Mouse (Mus musculus) 3134 (cell line): ENCODE measurements at regions not wholly inside any gene's neighbourhood (a gene's known extent, or its start where the extent isn't known, plus 50 kb on each side); places are given as distances from the start of the nearest gene placed in this dataset.

Experiments used
- DNase-seq: peaks from one replicate; pipeline ENCODE4 v3.0.0-alpha.2; 2011; ENCODE audit warnings: low spot score; ENCODE audit not compliant: insufficient read length; ENCODE audit errors: extremely low read depth

DNA sequence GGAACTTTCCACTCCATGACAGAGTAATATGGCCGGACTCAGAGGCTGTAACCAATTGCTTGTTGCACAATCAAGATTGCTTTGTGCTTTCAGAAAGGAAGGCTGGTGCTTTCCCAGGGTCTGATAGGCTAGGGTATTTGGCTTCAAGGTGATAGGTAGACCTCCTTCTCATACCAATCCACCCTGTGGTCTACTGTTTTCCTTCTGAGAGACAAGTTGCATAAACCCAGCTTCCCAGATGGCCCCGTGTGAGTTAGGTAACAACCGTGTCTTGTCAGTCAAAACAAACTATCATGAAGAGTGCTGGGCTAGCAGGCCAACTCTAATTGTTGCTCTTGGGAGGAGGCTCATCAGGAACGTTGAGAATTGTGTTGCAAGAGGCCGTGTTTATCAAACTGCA is 337.2 kb downstream of the Gadd45g start:
- no peak for DNase-seq

DNA sequence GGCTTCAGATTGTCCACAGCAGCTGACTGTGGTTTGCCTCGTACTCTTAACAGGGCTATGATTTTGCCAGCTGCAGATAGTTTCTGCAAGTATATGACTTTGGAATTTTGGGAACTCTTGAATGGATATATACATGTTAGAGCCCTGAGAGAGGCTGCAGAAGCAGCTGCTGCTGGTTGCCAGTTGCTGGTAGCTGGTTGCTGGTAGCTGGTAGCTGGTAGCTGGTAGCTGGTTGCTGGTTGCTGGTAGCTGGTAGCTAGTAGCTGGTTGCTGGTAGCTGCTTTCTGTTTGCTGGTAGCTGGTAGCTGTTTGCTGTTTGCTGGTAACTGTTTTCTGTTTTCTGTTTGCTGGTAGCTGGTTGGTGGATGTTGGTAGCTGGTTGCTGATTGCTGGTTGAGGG is 339.1 kb downstream of the Gadd45g start:
- no peak for DNase-seq

DNA sequence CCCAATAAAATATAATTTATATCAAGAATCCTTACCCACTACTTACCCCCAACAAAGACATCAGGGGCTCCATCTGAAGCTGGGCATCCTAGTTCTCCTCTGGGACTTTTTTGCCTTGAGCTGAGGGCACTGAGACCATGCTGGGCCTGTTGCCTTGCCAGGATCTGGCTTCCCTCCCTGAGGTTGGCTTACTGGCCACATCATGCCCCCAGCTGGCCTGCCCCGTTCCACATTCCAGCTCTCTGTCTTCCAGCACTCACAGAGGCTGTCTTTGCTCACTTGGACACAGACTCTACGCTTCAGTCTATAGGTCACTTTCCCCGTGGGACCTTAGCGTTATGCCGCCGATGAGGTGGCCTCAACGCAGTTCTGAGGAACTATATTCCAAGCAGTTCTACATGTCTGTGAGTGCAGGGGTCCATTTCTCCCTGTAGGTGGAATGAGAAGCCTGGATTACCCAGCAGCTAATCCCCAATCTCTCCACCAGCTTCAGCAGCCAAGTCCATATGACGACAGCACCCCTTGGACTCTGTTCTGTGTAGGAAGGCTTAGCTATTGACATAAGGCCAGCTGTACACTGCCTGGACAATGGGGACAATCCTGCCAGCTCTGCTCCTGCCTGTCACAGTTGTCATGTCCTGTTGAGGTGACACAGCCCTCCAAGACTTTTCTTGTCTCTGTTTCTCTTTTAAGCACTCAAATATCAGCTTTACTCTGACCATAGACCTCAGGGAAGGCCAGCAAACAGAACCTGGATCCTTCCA is 341.5 kb downstream of the Gadd45g start:
- peak; percentile 32 for DNase-seq

DNA sequence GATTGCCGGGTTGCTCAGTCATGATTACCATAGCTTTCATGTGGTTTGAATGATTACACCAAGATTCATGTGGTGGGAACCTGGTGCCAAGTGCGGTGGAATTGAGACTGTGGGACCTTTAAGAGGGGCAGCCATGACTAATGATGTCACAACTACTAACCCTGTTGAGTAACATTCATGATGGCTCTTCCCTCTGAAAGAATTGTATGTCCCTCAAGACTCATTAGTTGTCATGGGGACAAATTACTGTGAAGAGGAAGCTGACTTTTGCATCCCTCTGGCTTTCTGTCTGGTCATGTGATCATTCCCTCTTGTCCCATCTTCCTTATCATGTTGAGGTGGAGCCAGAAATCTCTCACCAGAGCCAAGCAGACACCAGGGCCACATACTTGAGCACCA is 342.1 kb downstream of the Gadd45g start:
- DNase-seq = peak; percentile 50

DNA sequence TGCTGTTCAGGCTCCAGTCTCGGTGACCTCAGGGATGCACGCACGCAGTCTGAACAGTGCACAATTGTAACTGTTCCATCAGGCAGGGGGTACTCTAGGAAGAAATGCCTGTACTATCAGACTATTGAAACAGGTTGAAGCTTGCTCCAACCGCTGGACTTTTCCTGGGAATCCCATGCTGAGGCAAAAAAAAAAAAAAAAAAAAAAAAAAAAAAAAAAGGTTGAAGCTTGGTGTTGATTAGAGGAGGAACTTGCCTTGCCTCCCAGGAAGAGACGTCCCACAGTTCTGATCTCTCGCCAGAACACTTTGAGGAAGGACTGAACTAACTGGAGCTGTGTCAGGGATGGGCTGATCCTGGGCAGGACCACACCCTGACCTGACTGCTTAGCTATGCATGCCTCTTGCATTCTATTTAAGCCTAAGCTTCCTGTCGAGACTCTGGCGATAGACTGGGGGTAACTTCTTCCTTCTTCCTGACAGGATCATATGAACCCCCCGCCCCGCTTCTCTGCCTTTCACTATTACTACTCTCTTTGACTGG is 341.6 kb downstream of the Diras2 start:
- DNase-seq = no peak

DNA sequence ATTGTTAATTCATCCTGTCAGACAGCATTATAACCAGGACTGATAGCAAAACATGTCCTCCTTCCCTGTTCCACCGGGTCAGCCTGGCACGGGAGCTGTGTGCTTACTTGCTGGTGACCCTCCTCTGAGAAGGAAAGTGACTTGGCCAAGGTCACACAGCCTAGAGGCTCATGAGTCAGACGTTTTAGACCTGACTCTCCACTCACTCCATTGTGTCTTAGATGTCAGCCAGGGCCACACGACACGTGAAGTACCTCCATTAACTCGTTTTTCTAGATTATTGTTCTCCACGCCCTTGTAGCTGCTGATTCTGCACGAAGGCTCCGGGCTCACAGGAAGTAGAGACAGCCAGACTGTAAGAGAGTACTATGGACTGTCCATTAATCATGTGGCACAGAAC is 340.8 kb downstream of the Diras2 start:
- DNase-seq = no peak

DNA sequence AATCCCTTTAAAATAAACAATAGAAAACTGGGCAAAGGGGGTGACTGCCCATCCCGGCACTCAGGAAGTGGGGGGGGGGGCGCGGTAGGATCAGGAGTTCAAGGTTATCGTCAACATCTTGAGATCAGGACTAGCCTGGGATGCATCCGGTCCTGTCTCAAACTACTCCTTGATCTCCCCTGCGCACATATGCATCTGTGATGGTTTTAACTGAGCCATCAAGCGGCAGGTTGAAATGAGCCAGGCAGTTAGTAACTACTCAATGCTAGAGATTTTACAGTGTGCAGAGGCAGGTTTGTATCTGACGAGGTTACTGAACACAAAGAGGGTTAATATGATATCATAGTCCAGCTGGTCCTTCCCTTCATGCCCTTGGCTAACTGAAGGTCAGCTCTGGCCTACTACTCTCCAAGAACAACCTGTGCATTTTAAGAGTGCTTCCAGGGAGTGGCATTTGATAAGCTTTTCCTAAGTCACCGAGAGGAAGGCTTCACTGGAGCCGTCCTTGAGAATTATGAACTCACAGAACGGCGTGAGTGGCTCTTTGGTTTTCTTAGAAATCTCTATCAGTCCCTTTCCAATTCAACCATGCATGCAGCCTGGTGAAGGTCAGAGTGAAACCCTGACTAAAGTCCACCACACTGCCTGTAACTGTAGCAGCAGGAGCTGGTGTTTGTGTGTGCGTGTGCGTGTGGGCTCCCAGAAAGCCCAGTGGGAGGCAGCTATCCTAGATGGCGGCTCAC is 340.1 kb downstream of the Diras2 start:
- no peak for DNase-seq

DNA sequence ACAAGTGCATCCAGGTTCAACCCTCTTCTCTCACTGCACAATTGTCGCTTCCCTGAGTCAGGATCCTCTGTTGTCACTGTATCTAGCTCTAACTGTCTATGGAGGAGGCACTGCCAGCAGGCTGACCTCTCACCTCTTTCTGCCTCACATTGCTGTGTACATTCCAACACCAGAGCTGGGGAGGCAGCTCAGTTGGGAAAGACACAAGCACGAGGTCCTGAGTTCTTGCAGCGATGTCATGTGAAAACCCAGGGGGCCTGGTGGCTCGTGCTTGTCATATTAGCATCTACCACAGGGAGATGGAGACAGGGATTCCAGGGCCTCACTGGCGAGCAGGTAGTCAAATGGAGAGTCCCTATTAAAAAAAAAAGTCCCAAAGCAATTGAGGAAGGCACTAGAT is 334.2 kb downstream of the Diras2 start:
- DNase-seq = no peak

DNA sequence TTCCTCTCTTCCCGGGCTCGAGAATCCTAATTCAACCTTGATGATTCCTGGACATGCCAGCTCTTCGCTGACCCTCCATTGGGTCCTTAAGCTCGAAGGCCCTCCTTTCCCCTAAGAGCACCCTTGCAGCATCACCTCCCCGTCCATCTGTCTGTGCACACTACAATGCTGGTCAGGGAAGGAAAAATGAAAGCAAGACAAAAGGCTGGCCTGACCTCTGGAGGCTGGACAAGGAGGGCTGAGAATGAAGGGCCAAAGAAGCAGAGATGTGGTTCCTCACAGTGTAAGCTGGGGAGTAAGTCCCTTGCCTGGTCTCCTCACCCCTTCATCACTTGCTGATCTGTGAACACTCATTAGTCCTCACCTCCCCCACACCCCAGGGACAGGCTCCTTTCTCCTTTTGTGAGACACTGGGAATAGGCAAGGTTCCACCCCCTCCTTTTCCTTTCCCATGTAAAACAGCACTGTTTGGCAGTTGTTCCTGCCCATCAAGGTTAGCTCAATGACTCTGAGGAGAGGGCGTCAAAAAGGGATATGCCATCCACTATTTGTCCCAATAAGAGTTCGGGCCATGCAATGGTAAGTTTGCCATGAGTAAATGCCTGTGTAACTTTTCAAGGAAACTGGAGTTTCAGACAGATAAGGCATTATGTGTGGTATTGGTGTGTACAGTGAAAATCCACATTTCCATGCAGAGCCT is 332.3 kb downstream of the Diras2 start:
- DNase-seq = no peak

DNA sequence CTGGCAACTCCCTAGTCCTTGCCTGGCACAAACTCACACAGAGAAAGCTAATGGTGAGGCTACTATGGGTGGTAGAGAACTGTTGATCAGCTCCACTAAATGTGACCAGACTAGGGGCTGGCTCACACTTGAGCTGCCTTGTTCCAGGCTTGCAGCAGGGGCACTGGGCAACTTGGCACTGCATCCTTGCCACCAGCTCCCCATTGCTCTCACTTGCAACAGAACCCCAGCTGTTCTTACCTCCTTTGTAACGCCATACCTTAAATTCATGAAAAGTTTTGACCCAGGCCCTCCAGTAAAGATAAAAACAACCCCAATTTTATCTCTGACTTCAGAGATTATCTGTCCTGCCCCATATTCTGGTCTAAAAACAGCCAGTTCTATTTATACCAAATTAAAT is 328.7 kb downstream of the Diras2 start:
- DNase-seq = no peak

DNA sequence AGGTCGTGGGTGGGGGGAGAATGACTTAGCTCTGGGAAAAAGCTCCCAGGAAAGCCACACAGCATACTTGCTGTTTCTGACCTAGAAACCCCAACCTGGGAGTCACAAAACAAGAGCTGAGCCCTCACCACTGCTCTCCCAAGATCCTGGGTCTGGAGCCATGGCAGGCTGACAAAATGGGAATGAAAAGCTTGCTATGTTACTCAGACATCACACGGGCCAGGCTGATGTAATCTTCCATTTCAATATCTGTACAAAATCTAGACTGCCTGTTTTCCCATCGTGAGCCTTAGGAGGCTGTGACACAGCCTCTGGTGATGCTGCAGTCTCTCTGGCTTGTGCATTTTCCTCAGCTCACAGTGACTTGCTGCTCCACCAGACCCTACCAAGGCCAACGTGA is 325.1 kb downstream of the Diras2 start:
- DNase-seq = no peak

DNA sequence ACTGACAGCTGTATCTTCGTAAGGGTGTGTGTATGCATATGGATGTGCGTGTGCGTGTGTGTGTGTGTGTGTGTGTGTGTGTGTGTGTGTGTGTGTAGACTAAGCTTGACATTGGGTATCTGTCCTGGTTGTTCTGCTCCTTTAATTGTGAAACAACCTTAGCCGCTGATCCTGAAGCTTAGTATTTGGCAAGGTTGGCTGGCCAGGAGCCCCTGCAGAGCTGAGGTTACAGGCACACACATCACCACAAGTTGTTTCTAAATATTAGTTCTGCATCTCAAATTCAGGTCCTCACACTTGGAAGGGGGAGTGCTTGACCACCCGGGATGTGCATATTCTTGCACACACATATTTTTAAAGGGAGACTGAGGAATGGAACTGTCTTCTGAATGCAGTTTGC is 314.7 kb downstream of the Diras2 start:
- no peak for DNase-seq

DNA sequence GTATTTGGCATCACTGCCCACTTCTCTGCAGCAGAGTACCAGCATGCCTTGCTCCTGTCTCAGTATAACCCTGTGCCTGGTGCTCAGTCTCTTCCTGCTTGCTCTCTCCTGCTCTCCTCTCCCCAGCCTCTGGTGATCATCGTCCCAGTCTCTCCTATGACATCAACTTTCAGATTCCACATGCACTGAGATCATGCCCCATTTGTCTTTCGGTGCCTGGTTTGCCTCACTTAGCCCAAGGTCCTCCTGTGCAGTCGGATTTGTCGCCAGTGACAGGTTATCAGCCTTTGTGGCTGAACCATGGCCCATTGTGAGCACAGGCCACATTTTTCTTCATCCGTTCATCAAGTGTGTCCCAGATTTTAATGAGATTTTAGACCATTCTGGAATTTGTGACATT is 314.0 kb downstream of the Diras2 start:
- no peak for DNase-seq

DNA sequence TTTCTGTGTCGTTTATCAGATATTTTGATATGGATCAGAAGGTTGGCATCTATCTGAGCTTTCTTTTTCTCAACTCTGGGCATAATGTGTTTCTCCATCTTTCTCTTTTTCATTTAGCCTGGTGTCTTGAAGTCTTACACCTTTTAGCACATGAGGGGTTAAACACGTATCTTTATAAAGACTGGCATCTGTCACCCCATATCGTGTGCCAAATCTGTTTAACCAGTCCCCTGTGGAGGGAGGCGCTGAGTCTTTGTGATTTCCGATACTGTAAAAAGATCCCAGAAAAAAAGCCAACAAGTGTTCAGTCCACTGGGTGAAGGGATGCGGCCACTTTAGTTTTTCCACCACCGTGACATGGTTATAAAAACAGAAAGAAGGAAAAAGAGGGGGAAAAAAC is 313.3 kb downstream of the Diras2 start:
- no peak for DNase-seq

DNA sequence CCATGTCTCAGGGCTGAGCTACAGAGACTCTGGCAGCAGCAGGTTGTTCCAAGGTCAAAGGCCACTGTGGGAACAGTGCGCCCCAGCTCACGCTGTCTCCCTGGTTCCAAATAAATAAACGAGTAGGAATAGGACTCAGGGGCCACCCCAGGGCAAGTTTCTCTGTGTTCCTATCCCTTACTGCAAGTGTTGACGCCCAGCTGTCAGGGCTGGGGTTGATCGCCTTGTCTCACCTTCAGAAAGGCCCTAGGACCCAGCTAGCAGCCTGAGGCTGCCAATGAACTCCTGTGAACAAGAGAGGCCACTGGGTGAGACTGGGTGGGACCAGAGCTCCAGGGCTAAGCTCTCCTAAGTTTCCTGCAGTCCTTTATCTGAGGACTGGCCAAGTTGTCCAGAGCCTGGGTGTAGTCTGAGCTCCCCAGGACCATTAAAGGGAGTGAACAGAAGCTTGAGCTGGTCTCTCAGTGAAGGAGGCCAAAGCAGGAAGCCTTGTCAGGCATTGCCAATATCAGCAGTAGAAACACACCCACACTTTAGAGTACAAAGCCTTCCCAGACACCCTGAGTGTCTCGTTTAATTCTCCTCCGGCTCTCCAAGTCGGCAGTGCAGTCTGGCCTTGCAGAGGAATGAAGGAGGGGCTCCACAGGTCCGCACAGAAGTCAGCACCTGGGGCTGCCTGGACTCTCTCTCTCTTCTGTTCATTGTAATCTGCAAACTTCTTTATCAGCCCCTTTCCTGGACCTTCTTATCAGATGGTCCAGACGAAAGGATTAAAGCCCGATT is 308.6 kb downstream of the Diras2 start:
- DNase-seq = no peak

DNA sequence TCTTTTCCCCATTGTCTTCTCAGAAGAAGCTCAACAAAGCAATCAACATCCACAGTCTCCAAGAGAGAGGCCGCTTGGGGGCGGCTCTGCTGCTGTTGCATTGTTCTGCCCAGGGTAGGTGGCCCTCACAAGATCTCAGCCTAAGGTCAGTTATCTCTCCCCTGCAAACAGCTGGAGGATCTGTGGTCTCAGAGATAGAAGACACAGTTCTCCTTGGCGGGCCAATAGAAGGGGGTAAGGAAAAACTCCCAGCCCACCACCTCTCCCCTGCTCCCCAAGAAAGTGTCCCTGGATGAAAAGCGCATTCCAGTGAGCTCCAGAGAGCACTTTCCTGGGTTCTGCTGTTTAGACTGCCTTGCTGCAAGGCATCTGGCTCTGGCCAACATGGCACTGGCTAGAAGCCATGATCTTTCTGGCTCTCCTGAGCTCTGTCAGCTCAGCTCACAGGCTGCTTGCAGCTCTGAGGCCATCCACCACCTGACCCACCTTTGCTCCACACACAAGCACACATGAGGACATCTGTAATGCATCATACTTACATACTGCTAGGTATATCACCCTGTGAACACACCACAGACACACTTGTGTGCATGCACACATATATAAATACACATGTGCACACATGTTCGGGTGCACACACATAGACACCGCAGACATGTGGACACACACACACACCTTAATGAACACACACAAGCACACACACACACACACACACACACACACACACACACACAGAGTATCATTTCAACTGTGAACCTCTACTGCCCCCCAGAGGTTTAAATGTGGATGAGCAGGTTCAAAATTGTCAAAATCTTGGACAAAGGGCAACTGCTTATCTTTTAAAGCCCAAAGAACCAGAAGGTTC is 307.7 kb downstream of the Diras2 start:
- DNase-seq = peak; percentile 50

DNA sequence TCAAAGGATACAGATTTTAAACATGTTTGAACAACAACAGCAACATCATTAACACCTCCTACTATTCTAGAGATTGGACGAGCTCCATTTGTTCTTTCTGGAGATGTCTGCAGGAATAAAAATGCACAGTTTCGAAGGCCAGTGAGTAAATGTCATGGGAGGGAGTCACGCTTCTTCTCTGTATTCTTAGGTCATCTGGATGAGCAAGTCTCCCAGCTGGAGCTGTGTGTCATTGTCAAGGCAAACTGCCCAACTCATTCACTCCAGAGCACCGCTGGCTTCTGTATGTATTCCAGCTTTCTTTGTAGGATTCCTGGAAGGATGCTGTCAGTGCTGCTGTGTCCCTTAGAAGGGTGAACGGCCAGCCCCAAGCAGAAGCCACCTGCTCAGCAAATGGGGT is 297.1 kb downstream of the Diras2 start:
- no peak for DNase-seq

DNA sequence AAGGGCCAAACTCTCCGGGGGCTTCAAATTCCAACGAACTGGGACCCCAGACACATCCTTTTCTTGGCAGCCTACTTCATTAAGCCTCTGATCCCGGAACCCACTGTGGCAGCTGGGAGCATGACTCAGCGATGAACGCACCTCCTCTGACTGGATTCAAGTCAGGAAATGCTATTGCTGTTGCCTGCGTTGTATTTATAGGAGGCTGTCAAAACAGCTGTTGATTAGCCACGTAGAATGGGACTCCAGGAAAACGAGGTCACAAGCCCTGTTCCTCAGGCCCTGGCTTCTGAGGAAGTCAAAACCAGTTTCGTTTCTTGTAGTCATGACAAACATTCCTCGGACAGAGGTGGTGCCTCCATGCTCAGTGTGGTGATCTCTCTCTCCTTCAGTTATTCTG is 295.0 kb downstream of the Diras2 start:
- DNase-seq = peak; percentile 47

DNA sequence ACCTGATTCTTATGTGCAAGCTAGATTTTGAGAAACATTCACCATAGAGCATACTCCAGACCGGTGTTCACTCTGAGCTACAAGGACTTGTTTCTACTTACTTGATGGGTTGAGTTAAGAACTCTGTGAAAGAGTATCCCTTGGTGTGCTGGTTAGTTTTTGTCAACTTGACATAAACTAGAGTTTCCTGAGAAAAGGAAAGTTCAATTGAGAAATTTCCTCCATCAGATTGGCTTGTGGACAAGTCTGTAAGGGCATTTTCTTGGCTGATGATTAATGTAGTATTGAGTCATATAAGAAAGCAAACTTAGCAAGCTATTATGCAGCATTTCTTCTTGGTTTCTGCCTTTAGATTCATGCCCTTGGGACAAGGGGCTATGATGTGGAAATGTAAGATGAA is 291.5 kb downstream of the Diras2 start:
- no peak for DNase-seq

DNA sequence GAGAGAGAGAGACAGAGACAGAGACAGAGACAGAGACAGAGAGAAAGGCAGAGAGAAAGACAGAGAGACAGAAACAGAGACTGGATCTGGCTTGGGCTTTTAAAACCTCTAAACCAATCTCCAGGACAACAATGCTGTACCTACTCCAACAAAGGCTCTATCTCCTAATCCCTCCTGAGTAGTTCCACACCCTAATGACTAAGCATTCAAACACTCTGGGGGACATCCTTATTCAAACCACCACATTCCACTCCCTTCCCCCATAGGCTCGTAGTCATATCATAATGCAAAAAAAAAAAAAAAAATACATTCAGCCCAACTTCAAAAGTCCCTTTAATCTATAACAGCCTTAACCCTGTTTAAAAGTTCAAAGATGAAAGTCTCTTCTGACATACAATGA is 289.3 kb downstream of the Diras2 start:
- no peak for DNase-seq
